ENCODE assay signal across 19 mouse cellular contexts in the genomic region with DNA sequence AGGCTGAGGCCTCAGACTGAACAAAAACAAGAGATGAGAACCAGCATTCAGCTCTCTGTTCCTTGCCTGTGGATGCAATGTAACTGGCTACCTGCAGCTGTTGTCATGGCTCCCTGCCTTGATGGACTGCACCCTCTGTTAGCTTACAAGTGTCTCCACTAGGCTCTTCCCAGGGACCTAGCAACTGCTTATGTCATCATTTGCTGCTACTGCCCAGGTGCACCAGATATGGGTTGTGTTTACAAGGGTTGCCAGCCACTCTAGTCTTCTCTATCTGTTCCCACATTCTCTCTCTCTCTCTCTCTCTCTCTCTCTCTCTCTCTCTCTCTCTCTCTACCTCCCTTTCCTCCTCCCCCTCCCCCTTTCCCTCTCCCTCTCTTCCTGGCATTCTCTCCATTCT.
"Had no signal": no experiment of that assay in that cellular context is flagged by ENCODE, and none has a peak within 500 bp of the region (broad histone marks: within the 10 kb centered on the region; RNA-seq: fewer than 3 reads in every experiment).

No protein-coding gene starts in this region.

- DNase-seq: lung, adult 18-20 months; lung, embryonic 14.5 days; lung, postnatal 10 days; lung, postnatal 4 days; midbrain, embryonic 14.5 days; retina, postnatal 1 day; right cerebral cortex, adult 18-20 months; right cerebral cortex, postnatal 25 days; right cerebral cortex, postnatal 4 days; spleen, adult 18-20 months; thymus, adult 18-20 months; thymus, postnatal 14 days; thymus, postnatal 36 days had no signal

- H3K9me3 ChIP-seq: midbrain, embryonic 10.5 days; midbrain, embryonic 12.5 days; neural tube, embryonic 13.5 days; neural tube, embryonic 15.5 days had no signal

- H3K27ac ChIP-seq: midbrain, embryonic 10.5 days; midbrain, embryonic 12.5 days; neural tube, embryonic 13.5 days; neural tube, embryonic 15.5 days had no signal

- ATAC-seq: midbrain, embryonic 16.5 days had no signal

- H3K4me3 ChIP-seq: midbrain, embryonic 10.5 days; midbrain, embryonic 12.5 days; myocyte; neural tube, embryonic 13.5 days; neural tube, embryonic 15.5 days had no signal

- H3K9ac ChIP-seq: lung, embryonic 14.5 days; midbrain, embryonic 12.5 days; neural tube, embryonic 13.5 days; neural tube, embryonic 15.5 days had no signal

- H3K27me3 ChIP-seq: neural tube, embryonic 13.5 days; neural tube, embryonic 15.5 days had no signal

- H3K36me3 ChIP-seq: midbrain, embryonic 10.5 days; midbrain, embryonic 12.5 days; neural tube, embryonic 13.5 days; neural tube, embryonic 15.5 days had no signal

- H3K4me2 ChIP-seq: lung, embryonic 14.5 days; midbrain, embryonic 12.5 days; neural tube, embryonic 13.5 days; neural tube, embryonic 15.5 days had no signal
